Mouse (Mus musculus) liver, postnatal 0 days (tissue): ENCODE measurements around the gene Uvrag. TPM values are rescaled to one million over a fixed set of nuclear protein-coding genes. Genes with fewer than 3 reads are reported as not detected.
A peak's percentile ranks its signal among the peaks of the same experiment; 100 is the strongest.

Source experiments
- ATAC-seq: fragments of 200-750 bp; cut with Nextera tagmentation; 2 replicates; pipeline ENCODE4 v1.8.0; 2017; ENCODE audit warnings: mild to moderate bottlenecking, moderate library complexity
- DNase-seq: peaks from one replicate; pipeline ENCODE4 v3.0.0-alpha.2; 2016
- H3K27ac ChIP-seq: fragments of 300-500 bp; sonication (generic); 2 replicates; pipeline ENCODE4 v1.5.1; 2014; ENCODE audit warnings: antibody characterized with exemption, moderate library complexity, mild to moderate bottlenecking, low read depth
- H3K27me3 ChIP-seq: fragments of 300-500 bp; sonication (generic); 2 replicates; pipeline ENCODE4 v1.6.1; 2014; ENCODE audit warnings: low read length, control low read depth, mixed read lengths; ENCODE audit not compliant: insufficient read depth
- H3K36me3 ChIP-seq: fragments of 300-500 bp; sonication (generic); replicated peaks from 2 replicates; pipeline ENCODE4 v1.6.1; 2014; ENCODE audit warnings: mild to moderate bottlenecking, control low read depth, low read length, moderate library complexity, mixed read lengths; ENCODE audit not compliant: insufficient read depth
- H3K4me1 ChIP-seq: fragments of 300-500 bp; sonication (generic); 2 replicates; pipeline ENCODE4 v1.6.1; 2014; ENCODE audit warnings: antibody characterized with exemption, mild to moderate bottlenecking, control low read depth; ENCODE audit not compliant: insufficient read depth
- H3K4me2 ChIP-seq: fragments of 300-500 bp; sonication (generic); 2 replicates; pipeline ENCODE4 v1.6.1; 2014; ENCODE audit warnings: low read depth, mild to moderate bottlenecking, low read length, moderate library complexity, mixed read lengths
- H3K4me3 ChIP-seq: fragments of 300-500 bp; sonication (generic); 2 replicates; pipeline ENCODE4 v1.5.1; 2014; ENCODE audit warnings: low read depth, low read length
- H3K9ac ChIP-seq: fragments of 300-500 bp; sonication (generic); replicated peaks from 2 replicates; pipeline ENCODE4 v1.6.1; 2014; ENCODE audit warnings: mild to moderate bottlenecking, moderate library complexity
- H3K9me3 ChIP-seq: fragments of 300-500 bp; sonication (generic); 2 replicates; pipeline ENCODE4 v1.6.1; 2016; ENCODE audit warnings: mild to moderate bottlenecking, control low read depth, low read length, mixed read lengths
- CTCF ChIP-seq: sonication (generic); IDR thresholded peaks from 2 replicates; pipeline ENCODE4 v1.5.1; 2016; ENCODE audit warnings: antibody characterized with exemption, low read depth
- EP300 ChIP-seq: IDR thresholded peaks from 2 replicates; pipeline ENCODE4 v1.6.1; 2016; ENCODE audit warnings: antibody characterized with exemption, low read depth, mild to moderate bottlenecking
- WGBS: fragments of 180-500 bp; shearing (Covaris S2); extraction: QIAGEN DNeasy Blood & Tissue Kit; methylation state at CpG from one replicate; pipeline ENCODE4 v1.1.7; 2014; ENCODE audit not compliant: insufficient replicate concordance; 5-methylcytosine and 5-hydroxymethylcytosine counted together
- polyA plus RNA-seq: library from polyadenylated mRNA; unstranded; fragments of >200 nt; fragmentation: Nextera tagmentation; extraction: Ambion mirVana; gene quantifications from 2 replicates; pipeline ENCODE4 v1.2.1, GENCODE M21; 2015

The Uvrag gene
- polyA plus RNA-seq, 1 experiment from 2014 or later: 11.9 TPM

- peak overlapping the region; percentile 77; the same call in 1 of the 2 replicates for H3K27ac ChIP-seq
- no peaks in the 10 kb centered on the region for H3K27me3 ChIP-seq
- 38% methylated on average over 4 of the region's 4 CpGs for WGBS
- H3K36me3 ChIP-seq: 0 out of 2 replicates have a peak, but pooled peaks cover 6% of the 10 kb centered on the region
- ATAC-seq (no peak), DNase-seq (no peak)
- peaks cover 6% of the 10 kb centered on the region; the same call in 1 of the 2 replicates for H3K9me3 ChIP-seq
- no peak overlapping the region for H3K4me3 ChIP-seq
- H3K4me2 ChIP-seq: no peak overlapping the region
- no peak overlapping the region for H3K9ac ChIP-seq
- peaks cover 28% of the 10 kb centered on the region for H3K4me1 ChIP-seq
- TF ChIP-seq CTCF: no peak
- TF ChIP-seq EP300: no peak
Observed at GRCm38 (mm10) chr7:99120082-99120481, 20.9 kb downstream of the Uvrag start.

DNA sequence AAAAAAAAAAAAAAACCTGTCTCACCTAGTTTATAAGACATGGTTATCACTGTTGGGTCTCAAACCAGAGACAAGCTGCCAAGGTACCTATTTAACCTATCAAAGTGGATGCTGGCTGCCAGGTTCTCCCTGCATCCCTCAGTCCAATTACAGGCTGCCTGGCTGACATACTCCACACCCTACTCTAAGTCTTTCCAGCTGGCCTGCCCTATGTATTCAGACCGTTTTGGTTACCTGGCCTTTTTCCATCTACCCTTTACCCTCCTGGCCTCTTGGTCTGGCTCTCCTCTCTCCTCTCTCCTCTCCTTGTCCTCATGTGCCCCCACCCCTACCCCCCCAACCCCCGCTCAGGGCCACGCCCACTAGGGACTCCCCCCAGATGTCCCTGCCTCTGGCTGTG, 24.2 kb downstream of the Uvrag start:
- H3K27me3 ChIP-seq: no peaks in the 10 kb centered on the region
- H3K9me3 ChIP-seq: no peaks in the 10 kb centered on the region
- no peak overlapping the region for H3K27ac ChIP-seq
- WGBS: 76% methylated on average over 3 of the region's 3 CpGs
- DNase-seq (no peak), ATAC-seq (no peak)
- no peak overlapping the region for H3K4me3 ChIP-seq
- peaks cover 6% of the 10 kb centered on the region for H3K36me3 ChIP-seq
- peaks cover 11% of the 10 kb centered on the region for H3K4me1 ChIP-seq
- no peak overlapping the region for H3K4me2 ChIP-seq
- H3K9ac ChIP-seq: no peak overlapping the region
- no peak for TF ChIP-seq CTCF
- TF ChIP-seq EP300: no peak

GRCm38 (mm10) chr7:99114006-99114726, 26.8 kb downstream of the Uvrag start:
- no peaks in the 10 kb centered on the region for H3K27me3 ChIP-seq
- H3K4me2 ChIP-seq: no peak overlapping the region
- 79% methylated on average over 16 of the region's 16 CpGs for WGBS
- peaks cover 6% of the 10 kb centered on the region for H3K36me3 ChIP-seq
- no peak for TF ChIP-seq CTCF
- no peak for TF ChIP-seq EP300
- H3K9ac ChIP-seq: no peak overlapping the region
- no peak overlapping the region for H3K4me3 ChIP-seq
- H3K9me3 ChIP-seq: no peaks in the 10 kb centered on the region
- ATAC-seq: no peak
- H3K4me1 ChIP-seq: no peaks in the 10 kb centered on the region; the same call in 1 of the 2 replicates
- DNase-seq: no peak
- H3K27ac ChIP-seq: no peak overlapping the region

- no peaks in the 10 kb centered on the region for H3K9me3 ChIP-seq
- H3K27me3 ChIP-seq: no peaks in the 10 kb centered on the region
- peak; percentile 27; the same call in 1 of the 2 replicates for ATAC-seq
- peak; percentile 76 for TF ChIP-seq CTCF
- TF ChIP-seq EP300: no peak
- no peak overlapping the region for H3K4me2 ChIP-seq
- WGBS: 43% methylated on average over 3 of the region's 3 CpGs
- peak overlapping the region; percentile 66; the same call in 1 of the 2 replicates for H3K27ac ChIP-seq
- peaks cover 3% of the 10 kb centered on the region for H3K36me3 ChIP-seq
- peaks cover 10% of the 10 kb centered on the region for H3K4me1 ChIP-seq
- H3K9ac ChIP-seq: no peak overlapping the region
- DNase-seq: no peak
- H3K4me3 ChIP-seq: no peak overlapping the region
Observed at GRCm38 (mm10) chr7:99107566-99107965, 33.4 kb downstream of the Uvrag start.

- DNase-seq: no peak
- Histone ChIP-seq H3K36me3 (peaks cover 3% of the 10 kb centered on the region), H3K4me3 (no peak overlapping the region), H3K9ac (no peak overlapping the region), H3K4me2 (no peak overlapping the region), H3K27me3 (no peaks in the 10 kb centered on the region), H3K4me1 (peaks cover 18% of the 10 kb centered on the region), H3K9me3 (no peaks in the 10 kb centered on the region), H3K27ac (peak overlapping the region; percentile 66)
- TF ChIP-seq EP300: no peak
- TF ChIP-seq CTCF: no peak
- peak; percentile 50; the same call in 1 of the 2 replicates for ATAC-seq
- 44% methylated on average over 4 of the region's 4 CpGs for WGBS
Observed at GRCm38 (mm10) chr7:99106714-99107270, 34.1 kb downstream of the Uvrag start.

- Histone ChIP-seq H3K36me3 (peaks cover 18% of the 10 kb centered on the region), H3K27me3 (no peaks in the 10 kb centered on the region), H3K4me3 (no peak overlapping the region), H3K4me2 (peak overlapping the region; percentile 34), H3K27ac (peak overlapping the region; percentile 87), H3K9me3 (no peaks in the 10 kb centered on the region), H3K9ac (peak overlapping the region; percentile 38; the same call in 1 of the 2 replicates), H3K4me1 (peaks cover 35% of the 10 kb centered on the region)
- no peak for TF ChIP-seq CTCF
- peak; percentile 41 for DNase-seq
- 25% methylated on average over 11 of the region's 11 CpGs for WGBS
- peak; percentile 13; the same call in 1 of the 2 replicates for ATAC-seq
Observed at GRCm38 (mm10) chr7:99101767-99102593, 39.0 kb downstream of the Uvrag start.
